Mouse (Mus musculus): ENCODE measurements around the gene Ppp1r7. TPM values are rescaled to one million over a fixed set of nuclear protein-coding genes. Genes with fewer than 3 reads are reported as not detected.
"Not testable (repeated sequence)": the region's sequence is repeated elsewhere in the genome, so short reads cannot be mapped to it uniquely, and the experiment has no call there.

The Ppp1r7 gene
- 79.4 and 89.3 TPM in 2 replicates for polyA plus RNA-seq (2014; fragmentation: Nextera tagmentation; extraction: Ambion mirVana)

GRCm38 (mm10) chr1:93342648-93343503, at the start of gene Ppp1r7, which contains the start of gene Pask:
Gene Ppp1r7 (plus strand): TSS chr1:93342854.
Gene Pask (minus strand): TSS chr1:93343482.
- H3K4me2 ChIP-seq (replicated peaks; ENCODE audit: low read depth, low read length) = peak within 1 kb of the TSS; percentile 74
- DNase-seq (ENCODE audit: low spot score) = peak; percentile 98
- 0 out of 2 replicates have a peak, but pooled peaks cover 2% of the 10 kb centered on the region for H3K4me1 ChIP-seq (replicated peaks; ENCODE audit: control insufficient read depth, insufficient read depth, low read length)
- peak within 1 kb of the TSS; percentile 83 for H3K9ac ChIP-seq (ENCODE audit: low read depth, low read length)
- H3K27ac ChIP-seq (ENCODE audit: low read depth, low read length) = peak within 1 kb of the TSS; percentile 51
- no peaks in the 10 kb centered on the region for H3K36me3 ChIP-seq (ENCODE audit: control insufficient read depth, insufficient read depth, low read length)
- WGBS = under 1% methylated on average over 63 of the region's 63 CpGs
- no peaks in the 10 kb centered on the region for H3K9me3 ChIP-seq (ENCODE audit: control insufficient read depth, low read length)
- no peaks in the 10 kb centered on the region for H3K27me3 ChIP-seq (ENCODE audit: control insufficient read depth, insufficient read depth, low read length)
- ATAC-seq (ENCODE audit: low FRiP score) = peak; percentile 95
- peak within 1 kb of the TSS; percentile 89 for H3K4me3 ChIP-seq (ENCODE audit: low read depth, low read length)

DNA sequence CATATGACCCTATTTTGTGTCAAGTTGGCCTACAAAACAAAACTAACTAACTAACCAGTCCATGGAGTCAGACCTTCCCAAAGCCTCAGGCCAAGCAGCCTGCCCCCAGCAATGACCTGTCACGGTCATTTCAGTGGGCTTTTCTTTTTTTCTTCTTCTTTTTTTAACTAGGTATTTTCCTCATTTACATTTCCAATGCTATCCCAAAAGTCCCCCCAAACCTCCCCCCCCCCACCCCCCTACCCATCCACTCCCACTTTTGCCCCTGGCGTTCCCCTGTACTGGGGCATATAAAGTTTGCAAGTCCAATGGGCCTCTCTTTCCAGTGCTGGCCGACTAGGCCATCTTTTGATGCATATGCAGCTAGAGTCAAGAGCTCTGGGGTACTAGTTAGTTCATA, 48.2 kb upstream of the Ppp1r7 start:
- not testable (repeated sequence) for H3K9ac ChIP-seq (ENCODE audit: low read depth, low read length); H3K36me3 ChIP-seq (ENCODE audit: control insufficient read depth, insufficient read depth, low read length); H3K4me3 ChIP-seq (ENCODE audit: low read depth, low read length); H3K4me1 ChIP-seq (replicated peaks; ENCODE audit: control insufficient read depth, insufficient read depth, low read length); ATAC-seq (ENCODE audit: low FRiP score); DNase-seq (ENCODE audit: low spot score); H3K27ac ChIP-seq (ENCODE audit: low read depth, low read length); H3K27me3 ChIP-seq (ENCODE audit: control insufficient read depth, insufficient read depth, low read length); H3K4me2 ChIP-seq (replicated peaks; ENCODE audit: low read depth, low read length); H3K9me3 ChIP-seq (ENCODE audit: control insufficient read depth, low read length)
- 84% methylated on average over 3 of the region's 3 CpGs for WGBS

DNA sequence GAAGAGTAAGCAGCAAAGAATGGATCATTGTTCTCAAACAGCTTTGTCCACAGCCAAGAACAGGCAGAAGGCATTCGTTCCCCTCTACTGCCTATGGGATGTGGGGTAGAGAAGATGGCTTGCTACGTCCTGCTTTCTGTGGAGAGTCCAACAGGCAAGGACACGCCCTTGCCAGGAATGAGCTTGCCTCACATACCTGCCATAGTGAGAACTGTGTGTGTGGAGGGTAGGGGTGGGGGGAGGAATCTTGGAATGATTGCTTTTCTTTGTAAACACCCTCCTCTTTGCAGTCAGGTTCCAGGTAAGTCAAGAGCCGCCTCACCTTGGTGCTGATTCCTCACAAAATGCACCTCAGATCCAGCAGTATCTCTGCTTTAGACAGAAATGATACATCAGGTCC, 42.9 kb upstream of the Ppp1r7 start:
- Histone ChIP-seq H3K27me3 (ENCODE audit: control insufficient read depth, insufficient read depth, low read length) (no peaks in the 10 kb centered on the region), H3K9me3 (ENCODE audit: control insufficient read depth, low read length) (no peaks in the 10 kb centered on the region), H3K4me2 (replicated peaks; ENCODE audit: low read depth, low read length) (no peak overlapping the region), H3K36me3 (ENCODE audit: control insufficient read depth, insufficient read depth, low read length) (0 out of 2 replicates have a peak, but pooled peaks cover 4% of the 10 kb centered on the region), H3K4me1 (replicated peaks; ENCODE audit: control insufficient read depth, insufficient read depth, low read length) (no peaks in the 10 kb centered on the region), H3K9ac (ENCODE audit: low read depth, low read length) (no peak overlapping the region), H3K27ac (ENCODE audit: low read depth, low read length) (no peak overlapping the region), H3K4me3 (ENCODE audit: low read depth, low read length) (no peak overlapping the region)
- WGBS = 84% methylated on average over 4 of the region's 4 CpGs
- ATAC-seq (ENCODE audit: low FRiP score) (no peak), DNase-seq (ENCODE audit: low spot score) (no peak)

DNA sequence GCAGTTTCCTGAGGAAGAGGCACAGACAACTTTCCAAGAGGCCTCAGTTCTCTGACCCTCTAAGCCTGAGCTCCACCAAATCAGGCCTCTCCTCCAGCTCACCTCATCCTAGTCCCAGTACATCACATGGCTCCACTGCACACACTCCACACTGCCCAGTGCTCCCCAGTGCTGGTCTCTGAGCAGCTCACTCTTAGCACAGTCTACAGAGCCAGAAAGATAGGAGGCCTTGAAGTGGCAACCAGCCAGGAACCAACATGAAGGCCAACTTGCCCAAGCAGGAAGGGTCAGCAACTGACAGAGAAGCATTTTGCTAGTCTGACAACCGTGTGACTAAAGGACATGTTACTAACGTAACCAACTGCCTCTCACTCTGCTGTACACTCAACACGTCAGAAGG, 42.1 kb upstream of the Ppp1r7 start:
- H3K27ac ChIP-seq (ENCODE audit: low read depth, low read length) = no peak overlapping the region
- no peak overlapping the region for H3K4me3 ChIP-seq (ENCODE audit: low read depth, low read length)
- H3K27me3 ChIP-seq (ENCODE audit: control insufficient read depth, insufficient read depth, low read length) = no peaks in the 10 kb centered on the region
- WGBS = 97% methylated on average over 3 of the region's 3 CpGs
- H3K4me2 ChIP-seq (replicated peaks; ENCODE audit: low read depth, low read length) = no peak overlapping the region
- H3K36me3 ChIP-seq (ENCODE audit: control insufficient read depth, insufficient read depth, low read length) = 0 out of 2 replicates have a peak, but pooled peaks cover 4% of the 10 kb centered on the region
- H3K9me3 ChIP-seq (ENCODE audit: control insufficient read depth, low read length) = no peaks in the 10 kb centered on the region
- no peak overlapping the region for H3K9ac ChIP-seq (ENCODE audit: low read depth, low read length)
- ATAC-seq (ENCODE audit: low FRiP score) (no peak), DNase-seq (ENCODE audit: low spot score) (no peak)
- no peaks in the 10 kb centered on the region for H3K4me1 ChIP-seq (replicated peaks; ENCODE audit: control insufficient read depth, insufficient read depth, low read length)

DNA sequence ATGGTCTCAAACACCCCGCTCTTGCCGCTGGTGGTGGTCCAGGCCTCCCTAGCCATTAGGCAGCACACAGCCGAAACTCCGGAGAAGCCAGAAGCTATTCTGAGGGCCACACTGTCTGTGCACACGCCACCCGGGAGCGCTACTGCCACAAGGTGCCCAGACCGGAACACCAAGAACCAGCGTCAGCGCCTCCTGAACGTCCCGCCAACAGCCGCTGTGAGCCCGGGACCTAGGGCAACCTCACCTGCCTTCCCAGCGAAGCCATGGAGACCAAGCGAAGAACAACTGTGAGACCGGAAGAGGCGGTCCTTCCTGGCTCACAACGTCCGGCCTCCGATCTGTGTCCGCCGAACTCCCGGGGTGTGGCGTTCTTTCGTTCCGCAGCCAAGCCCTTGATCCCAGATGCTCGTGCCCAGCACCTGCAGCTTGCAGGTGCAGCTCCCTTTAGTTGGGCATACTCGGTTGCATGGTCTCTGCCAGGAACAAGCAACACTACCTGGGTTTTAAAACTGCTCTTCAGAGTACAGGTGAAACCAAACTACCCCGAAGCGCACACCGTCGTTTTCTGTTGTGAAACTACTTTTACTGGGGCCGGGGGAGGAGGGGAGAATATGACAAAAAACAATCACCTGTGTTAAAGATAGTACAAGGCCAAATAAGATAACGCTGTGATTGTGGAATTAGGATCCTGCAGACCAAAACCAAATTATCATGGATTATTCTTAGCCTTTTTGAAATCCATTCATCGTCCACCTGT, 36.9 kb upstream of the Ppp1r7 start, which contains the start of gene Mterf4:
Gene Mterf4, minus strand, starts transcription at position 335 of the 757 bp plus-strand sequence.
- Histone ChIP-seq H3K4me2 (replicated peaks; ENCODE audit: low read depth, low read length) (peak within 1 kb of the TSS; percentile 54), H3K4me3 (ENCODE audit: low read depth, low read length) (peak within 1 kb of the TSS; percentile 54), H3K4me1 (replicated peaks; ENCODE audit: control insufficient read depth, insufficient read depth, low read length) (no peaks in the 10 kb centered on the region), H3K27me3 (ENCODE audit: control insufficient read depth, insufficient read depth, low read length) (no peaks in the 10 kb centered on the region), H3K9me3 (ENCODE audit: control insufficient read depth, low read length) (no peaks in the 10 kb centered on the region), H3K27ac (ENCODE audit: low read depth, low read length) (no peak within 1 kb of the TSS), H3K9ac (ENCODE audit: low read depth, low read length) (peak within 1 kb of the TSS; percentile 47), H3K36me3 (ENCODE audit: control insufficient read depth, insufficient read depth, low read length) (0 out of 2 replicates have a peak, but pooled peaks cover 1% of the 10 kb centered on the region)
- DNase-seq (ENCODE audit: low spot score) (peak; percentile 89), ATAC-seq (ENCODE audit: low FRiP score) (peak; percentile 93)
- WGBS = 8% methylated on average over 36 of the region's 36 CpGs

- Histone ChIP-seq H3K36me3 (ENCODE audit: control insufficient read depth, insufficient read depth, low read length) (0 out of 2 replicates have a peak, but pooled peaks cover 7% of the 10 kb centered on the region), H3K4me1 (replicated peaks; ENCODE audit: control insufficient read depth, insufficient read depth, low read length) (no peaks in the 10 kb centered on the region; the same call in 1 of the 2 replicates), H3K4me3 (ENCODE audit: low read depth, low read length) (no peak overlapping the region), H3K27ac (ENCODE audit: low read depth, low read length) (no peak overlapping the region), H3K4me2 (replicated peaks; ENCODE audit: low read depth, low read length) (no peak overlapping the region), H3K9me3 (ENCODE audit: control insufficient read depth, low read length) (no peaks in the 10 kb centered on the region), H3K9ac (ENCODE audit: low read depth, low read length) (no peak overlapping the region), H3K27me3 (ENCODE audit: control insufficient read depth, insufficient read depth, low read length) (no peaks in the 10 kb centered on the region)
- DNase-seq (ENCODE audit: low spot score) (no peak), ATAC-seq (ENCODE audit: low FRiP score) (no peak)
- WGBS = 91% methylated on average over 6 of the region's 6 CpGs
Measured at GRCm38 (mm10) chr1:93323973-93324372, 18.7 kb upstream of the Ppp1r7 start.

- Histone ChIP-seq H3K4me3 (ENCODE audit: low read depth, low read length) (no peak overlapping the region), H3K9me3 (ENCODE audit: control insufficient read depth, low read length) (no peaks in the 10 kb centered on the region), H3K27ac (ENCODE audit: low read depth, low read length) (no peak overlapping the region), H3K9ac (ENCODE audit: low read depth, low read length) (no peak overlapping the region), H3K4me2 (replicated peaks; ENCODE audit: low read depth, low read length) (no peak overlapping the region), H3K36me3 (ENCODE audit: control insufficient read depth, insufficient read depth, low read length) (0 out of 2 replicates have a peak, but pooled peaks cover 7% of the 10 kb centered on the region), H3K4me1 (replicated peaks; ENCODE audit: control insufficient read depth, insufficient read depth, low read length) (no peaks in the 10 kb centered on the region; the same call in 1 of the 2 replicates), H3K27me3 (ENCODE audit: control insufficient read depth, insufficient read depth, low read length) (no peaks in the 10 kb centered on the region)
- 90% methylated on average over 3 of the region's 3 CpGs for WGBS
- ATAC-seq (ENCODE audit: low FRiP score) (no peak), DNase-seq (ENCODE audit: low spot score) (no peak)
Measured at GRCm38 (mm10) chr1:93326446-93326845, 16.2 kb upstream of the Ppp1r7 start.

- Histone ChIP-seq H3K27ac (ENCODE audit: low read depth, low read length) (no peak overlapping the region), H3K27me3 (ENCODE audit: control insufficient read depth, insufficient read depth, low read length) (no peaks in the 10 kb centered on the region), H3K4me3 (ENCODE audit: low read depth, low read length) (no peak overlapping the region), H3K4me1 (replicated peaks; ENCODE audit: control insufficient read depth, insufficient read depth, low read length) (no peaks in the 10 kb centered on the region), H3K9ac (ENCODE audit: low read depth, low read length) (no peak overlapping the region), H3K4me2 (replicated peaks; ENCODE audit: low read depth, low read length) (no peak overlapping the region), H3K9me3 (ENCODE audit: control insufficient read depth, low read length) (no peaks in the 10 kb centered on the region), H3K36me3 (ENCODE audit: control insufficient read depth, insufficient read depth, low read length) (0 out of 2 replicates have a peak, but pooled peaks cover 3% of the 10 kb centered on the region)
- DNase-seq (ENCODE audit: low spot score) (no peak), ATAC-seq (ENCODE audit: low FRiP score) (no peak)
- 82% methylated on average over 2 of the region's 2 CpGs for WGBS
Measured at GRCm38 (mm10) chr1:93334621-93335020, 8.0 kb upstream of the Ppp1r7 start.

Data from hindbrain, embryonic 11.5 days (tissue).